Mouse (Mus musculus): ENCODE results near the gene Zfp346. TPM values are rescaled to one million over a fixed set of nuclear protein-coding genes. Genes with fewer than 3 reads are reported as not detected.
"Not testable (repeated sequence)": the region's sequence is repeated elsewhere in the genome, so short reads cannot be mapped to it uniquely, and the experiment has no call there.

Gene Zfp346
- 10 to 100 TPM; 50.0 to 61.0 TPM for total RNA-seq (2021)
- long read RNA-seq, experiment 1, transcript Zfp346-201 (7 exons, 3,333 nt): major isoform, 10 of 25 reads
- long read RNA-seq, experiment 1, partial matches to known transcripts: 1 of 25 reads
- long read RNA-seq, experiment 1, other reads (novel, unspliced or antisense): 12 of 25 reads
- long read RNA-seq, experiment 2, transcript Zfp346-201 (7 exons, 3,333 nt): major isoform, 10 of 38 reads
- long read RNA-seq, experiment 2, partial matches to known transcripts: 3 of 38 reads
- long read RNA-seq, experiment 2, other reads (novel, unspliced or antisense): 18 of 38 reads

DNA sequence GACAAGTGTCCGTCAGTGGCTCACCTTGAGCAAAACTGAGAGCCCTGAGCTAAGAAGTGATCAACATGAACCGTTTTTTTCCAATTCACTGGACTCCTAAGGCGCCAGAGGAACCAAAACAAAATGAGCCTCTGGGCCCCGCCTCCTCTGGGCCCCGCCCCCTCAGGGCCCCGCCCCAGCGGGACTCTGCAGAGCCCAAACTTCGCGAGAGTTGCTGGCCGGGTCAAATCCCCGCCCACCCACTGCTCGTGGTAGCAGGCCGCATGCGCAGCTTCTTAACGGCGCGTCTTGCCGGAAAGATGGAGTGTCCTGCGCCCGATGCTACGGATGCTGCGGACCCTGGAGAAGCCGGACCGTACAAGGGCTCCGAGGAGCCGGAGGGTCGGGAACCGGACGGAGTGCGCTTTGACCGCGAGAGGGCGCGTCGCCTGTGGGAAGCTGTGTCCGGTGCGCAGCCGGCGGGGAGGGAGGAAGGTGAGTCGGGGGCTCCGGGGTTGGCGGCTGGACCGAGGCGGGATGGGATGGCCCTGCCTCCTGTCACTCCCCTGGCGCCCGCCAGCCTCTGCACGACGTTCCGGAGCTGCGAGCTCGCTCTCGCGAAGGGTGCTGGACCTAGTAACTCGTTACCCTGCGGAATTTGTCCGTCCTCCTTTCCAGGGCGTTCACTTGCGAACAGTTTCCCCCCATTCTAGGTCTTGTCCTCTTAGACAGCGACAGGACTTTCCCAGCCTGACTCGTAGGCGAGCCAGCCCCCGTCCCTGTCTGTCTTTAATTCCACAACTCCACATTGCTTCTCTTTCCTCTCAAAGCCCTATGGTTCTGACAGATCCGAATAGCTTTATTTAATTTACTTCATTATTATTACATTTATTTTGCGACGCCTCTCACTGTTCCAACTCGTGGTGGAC is at the start of gene Zfp346:
TSS of gene Zfp346 (plus strand) at position 267 of the 908 bp plus-strand sequence.
- peak; percentile 93 for DNase-seq (ENCODE audit: low spot score in 2 of 2)

DNA sequence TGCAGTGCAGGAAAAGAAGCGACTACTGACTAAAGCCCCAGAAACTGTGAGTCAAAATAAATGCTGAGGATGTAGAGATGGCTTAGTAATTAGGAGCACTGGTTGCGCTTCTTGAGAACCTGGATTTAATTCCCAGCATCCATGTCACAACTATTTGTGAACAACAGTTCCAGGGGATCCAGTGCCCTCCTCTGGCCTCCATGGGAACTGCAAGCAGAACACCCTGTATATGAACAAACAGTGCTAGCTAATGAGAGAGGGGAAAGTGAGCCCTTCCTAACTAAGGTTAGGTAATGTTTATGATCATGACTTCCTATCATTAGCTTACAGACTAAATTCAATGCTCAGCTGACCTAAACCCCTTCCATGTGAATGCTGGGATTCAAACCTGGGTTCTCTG is 47.1 kb upstream of the Zfp346 start:
- no peak for DNase-seq (ENCODE audit: low spot score in 2 of 2)

DNA sequence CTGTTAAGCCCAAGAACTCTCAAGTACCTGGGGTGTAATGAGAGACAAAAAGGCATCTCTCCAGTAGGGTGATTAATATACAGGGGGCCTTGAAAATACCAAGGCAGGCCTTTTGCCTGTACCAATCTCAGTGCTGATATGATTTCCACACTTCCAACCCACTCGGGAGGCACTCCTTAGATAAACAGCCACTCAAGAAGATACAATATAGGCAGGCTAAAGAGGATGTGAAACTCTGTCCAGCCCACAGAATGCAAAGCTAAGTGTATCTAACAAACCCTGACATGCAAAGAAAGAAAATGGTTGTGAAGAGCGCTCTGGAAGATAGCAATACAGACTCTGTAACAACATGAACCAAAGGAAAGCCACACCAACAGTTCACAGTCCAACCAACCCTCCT is 41.8 kb upstream of the Zfp346 start:
- DNase-seq (ENCODE audit: low spot score in 2 of 2): no peak

DNA sequence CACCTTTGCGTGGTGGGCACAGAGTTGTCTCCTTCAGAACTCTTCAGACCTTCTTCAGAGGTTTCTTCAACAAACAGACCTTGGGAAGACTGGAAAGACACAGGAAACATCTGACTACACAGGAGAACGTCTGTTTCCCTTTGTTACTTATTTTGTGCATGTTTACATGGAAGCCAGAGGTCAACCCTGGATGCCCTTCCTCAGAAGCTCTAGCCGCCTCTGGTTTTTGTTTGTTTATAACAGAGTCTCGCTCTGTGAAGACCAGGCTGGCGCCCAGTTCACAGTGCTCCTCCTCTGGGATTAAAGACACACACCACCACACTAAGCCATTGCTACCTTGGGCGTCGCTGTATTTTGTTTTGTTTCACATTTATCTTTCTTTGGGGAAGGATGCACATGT is 35.4 kb upstream of the Zfp346 start:
- no peak for DNase-seq (ENCODE audit: low spot score in 2 of 2)

DNA sequence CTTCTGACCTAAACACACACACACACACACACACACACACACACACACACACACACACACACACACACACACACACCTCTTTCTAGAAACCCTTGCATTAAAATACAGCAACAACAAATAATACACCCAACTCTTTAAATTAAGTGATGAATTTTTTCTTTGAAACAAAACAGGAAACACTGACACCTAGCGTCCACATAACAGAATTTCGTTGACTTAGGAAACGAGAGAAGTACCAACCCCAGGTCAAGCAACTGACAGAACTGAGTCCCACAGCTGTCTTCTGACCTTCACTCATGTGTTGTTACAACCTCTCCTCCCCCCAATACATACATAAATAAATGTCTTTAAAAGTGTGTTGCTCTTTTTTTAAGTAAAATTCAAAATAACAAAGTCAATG is 33.8 kb upstream of the Zfp346 start:
- no peak for DNase-seq (ENCODE audit: low spot score in 2 of 2)

DNA sequence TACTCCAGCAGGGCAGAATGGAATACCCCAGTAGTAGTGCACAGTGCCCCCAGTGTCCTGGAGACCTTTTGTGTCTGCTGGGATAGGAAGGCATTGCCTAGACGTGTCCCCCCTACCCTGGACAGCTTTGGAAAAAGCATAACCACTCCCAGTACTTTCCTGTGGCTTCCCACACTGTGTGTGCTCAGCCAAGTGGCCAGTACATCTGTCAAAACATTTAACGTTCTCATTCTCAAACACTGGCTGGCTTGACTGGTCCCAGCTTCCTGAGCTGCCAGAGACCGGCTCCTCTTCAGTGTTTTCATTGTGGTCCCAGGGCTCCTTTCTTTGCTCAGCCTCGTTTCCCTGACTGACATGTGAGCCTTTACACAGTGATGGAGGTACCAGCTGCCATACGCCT is 29.5 kb upstream of the Zfp346 start:
- DNase-seq (ENCODE audit: low spot score in 2 of 2): no peak

DNA sequence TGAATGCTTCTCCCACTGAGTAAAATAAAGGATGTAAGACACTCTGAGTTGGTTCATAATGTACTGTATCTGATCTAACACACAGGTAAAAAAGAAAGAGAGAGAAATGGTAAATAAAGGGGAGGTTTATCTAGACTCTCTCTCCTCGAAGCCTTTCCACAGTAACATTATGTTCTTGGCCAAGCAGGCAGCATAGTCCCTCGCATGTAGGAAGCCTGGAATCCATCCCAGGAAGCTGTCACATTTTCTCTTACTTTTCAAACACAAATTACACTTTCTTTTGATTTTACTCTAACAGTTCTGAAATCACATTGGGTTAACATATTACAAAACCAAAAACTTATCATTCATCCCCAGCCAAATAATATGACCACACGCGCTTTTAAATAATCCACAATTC is 12.5 kb upstream of the Zfp346 start:
- DNase-seq (ENCODE audit: low spot score in 2 of 2): no peak

DNA sequence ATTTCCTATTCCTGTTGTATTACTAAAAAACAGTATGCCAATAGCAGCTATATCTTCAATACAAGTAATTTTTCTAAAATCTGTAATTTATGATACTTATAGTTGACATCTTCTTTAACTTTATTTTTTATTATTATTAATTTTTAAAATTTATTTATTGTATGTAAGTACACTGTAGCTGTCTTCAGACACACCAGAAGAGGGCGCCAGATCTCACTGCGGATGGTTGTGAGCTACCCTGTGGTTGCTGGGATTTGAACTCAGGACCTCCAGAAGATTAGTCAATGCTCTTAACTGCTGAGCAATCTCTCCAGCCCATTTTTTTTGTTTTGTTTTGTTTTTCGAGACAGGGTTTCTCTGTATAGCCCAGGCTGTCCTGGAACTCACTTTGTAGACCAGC is 7.3 kb upstream of the Zfp346 start:
- DNase-seq (ENCODE audit: low spot score in 2 of 2): not testable (repeated sequence)

DNA sequence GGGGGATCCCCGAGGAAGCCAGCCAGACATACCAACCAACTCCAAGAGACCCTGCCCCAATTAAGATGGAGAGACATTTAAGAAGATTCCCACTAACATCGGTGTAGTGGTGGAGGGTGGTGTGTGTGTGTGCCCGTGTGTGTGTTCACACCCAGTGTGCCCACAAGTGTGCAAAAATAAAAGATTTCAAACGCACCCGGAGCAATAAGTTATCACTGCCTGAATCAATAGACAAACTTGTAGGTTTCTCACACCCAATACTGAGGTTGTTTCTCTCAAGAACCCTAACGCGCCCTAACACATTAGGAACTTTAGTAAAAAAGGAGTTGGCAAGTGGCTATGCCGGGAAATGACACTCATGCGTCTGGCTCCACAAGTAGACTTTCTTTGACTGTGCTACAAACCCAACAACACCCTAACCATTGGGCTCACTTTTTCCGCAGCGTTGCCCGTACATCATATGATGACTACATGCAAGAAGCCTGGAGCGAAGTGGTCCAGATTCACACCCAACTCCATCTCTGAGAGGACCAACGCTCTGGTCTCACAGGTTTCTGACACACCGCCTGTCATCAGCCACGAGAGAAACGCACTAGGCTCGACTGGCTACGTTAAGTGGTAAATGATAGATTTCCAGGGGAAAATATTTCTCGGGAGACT is 5.9 kb upstream of the Zfp346 start:
- DNase-seq (ENCODE audit: low spot score in 2 of 2): no peak

DNA sequence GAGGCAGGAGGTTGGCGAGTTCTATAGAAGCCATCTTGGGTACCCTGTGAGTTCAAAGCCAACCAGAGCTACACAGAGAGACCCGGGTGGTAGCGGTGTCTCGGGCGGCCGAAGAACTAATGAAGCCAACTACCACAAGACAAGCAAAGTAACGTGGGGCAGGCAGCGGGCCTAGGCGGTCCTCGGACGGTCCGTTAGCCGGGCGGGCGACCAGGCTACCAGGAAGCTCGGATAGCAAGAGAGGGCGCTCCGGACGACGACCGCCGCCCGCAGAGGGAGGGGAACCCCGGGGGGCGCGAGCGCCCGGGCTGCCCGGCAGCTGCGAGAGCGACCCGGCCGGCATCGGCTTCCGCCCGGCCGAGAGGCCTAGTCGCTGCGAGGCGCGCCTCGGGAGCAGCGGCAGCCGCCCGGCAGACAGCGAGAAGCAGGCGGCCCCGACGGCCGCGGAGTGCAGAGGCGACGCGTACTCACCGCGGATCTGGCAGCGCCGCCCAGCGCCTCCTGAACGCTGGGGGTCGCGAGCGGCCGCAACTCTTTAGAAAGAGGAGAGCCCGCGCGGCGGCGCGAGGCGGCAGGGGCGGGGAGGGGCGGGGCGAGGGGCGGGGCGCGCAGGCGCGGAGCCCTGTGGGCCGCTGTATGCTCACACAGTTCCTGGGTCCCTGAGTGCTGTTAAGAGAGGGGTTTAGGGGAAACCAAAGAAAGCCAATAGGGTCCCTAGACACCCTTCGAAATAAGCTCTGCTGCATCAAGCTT is 5.2 kb upstream of the Zfp346 start, which contains the start of gene Uimc1:
TSS of gene Uimc1 (minus strand) at position 575 of the 753 bp plus-strand sequence.
- DNase-seq (ENCODE audit: low spot score in 2 of 2): peak; percentile 62 to 75

DNA sequence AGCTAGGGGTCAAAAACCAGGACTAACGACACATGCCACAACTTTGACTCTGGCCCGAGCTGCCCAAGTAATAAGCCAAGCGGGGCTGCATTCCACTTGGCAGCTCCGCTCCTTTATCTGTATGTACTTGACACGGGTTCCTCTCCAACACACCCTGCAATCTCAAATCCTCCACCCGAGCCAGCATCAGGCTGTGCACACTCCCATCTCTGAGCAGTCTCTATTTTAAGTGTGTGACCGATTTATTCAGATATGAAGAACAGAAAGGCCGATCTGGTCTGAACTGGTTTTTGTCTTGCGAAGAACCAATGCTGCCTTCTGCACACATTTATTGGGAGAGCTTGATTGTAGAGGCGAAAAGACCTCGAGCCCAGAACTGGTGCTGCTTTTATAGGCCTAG is 3.5 kb upstream of the Zfp346 start:
- no peak for DNase-seq (ENCODE audit: low spot score in 2 of 2)

DNA sequence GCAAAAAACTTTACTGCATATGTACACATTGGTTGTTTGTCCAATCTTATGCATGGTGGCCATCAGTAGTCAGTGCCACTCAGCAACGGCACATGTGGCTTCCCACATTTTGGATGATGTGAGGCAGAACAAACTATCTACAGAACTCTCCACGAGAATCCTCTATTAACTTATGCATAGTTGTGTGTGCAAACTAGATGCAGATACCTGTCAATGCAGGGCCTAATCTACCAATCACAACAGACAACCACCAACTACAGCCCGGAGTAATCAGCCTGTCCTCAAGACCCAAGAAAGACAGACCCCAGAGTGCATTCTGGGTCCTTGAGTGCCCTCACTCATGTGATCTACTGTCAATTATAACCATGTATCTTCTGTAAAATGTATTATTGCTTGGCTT is 2.7 kb upstream of the Zfp346 start:
- DNase-seq (ENCODE audit: low spot score in 2 of 2): no peak

DNA sequence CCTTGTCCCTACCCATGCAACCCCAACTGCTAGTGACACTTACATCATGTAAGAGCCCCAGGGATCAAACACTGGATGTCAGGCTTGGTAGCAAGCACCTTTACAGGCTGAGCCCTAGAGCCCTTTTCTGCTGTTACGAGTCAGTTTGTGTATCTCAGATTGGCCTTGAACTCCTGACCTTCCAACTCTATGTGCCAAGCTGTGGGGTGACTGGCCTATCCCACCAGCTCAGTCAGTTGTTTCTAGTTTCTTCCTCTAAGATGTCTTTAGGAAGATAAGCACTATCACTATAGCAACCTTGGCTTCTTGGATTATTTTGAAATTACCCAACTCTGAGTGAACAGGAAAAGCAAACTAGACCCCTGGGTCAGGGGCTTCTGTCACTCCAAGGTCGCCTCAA is 1.8 kb upstream of the Zfp346 start:
- DNase-seq (ENCODE audit: low spot score in 2 of 2): no peak

DNA sequence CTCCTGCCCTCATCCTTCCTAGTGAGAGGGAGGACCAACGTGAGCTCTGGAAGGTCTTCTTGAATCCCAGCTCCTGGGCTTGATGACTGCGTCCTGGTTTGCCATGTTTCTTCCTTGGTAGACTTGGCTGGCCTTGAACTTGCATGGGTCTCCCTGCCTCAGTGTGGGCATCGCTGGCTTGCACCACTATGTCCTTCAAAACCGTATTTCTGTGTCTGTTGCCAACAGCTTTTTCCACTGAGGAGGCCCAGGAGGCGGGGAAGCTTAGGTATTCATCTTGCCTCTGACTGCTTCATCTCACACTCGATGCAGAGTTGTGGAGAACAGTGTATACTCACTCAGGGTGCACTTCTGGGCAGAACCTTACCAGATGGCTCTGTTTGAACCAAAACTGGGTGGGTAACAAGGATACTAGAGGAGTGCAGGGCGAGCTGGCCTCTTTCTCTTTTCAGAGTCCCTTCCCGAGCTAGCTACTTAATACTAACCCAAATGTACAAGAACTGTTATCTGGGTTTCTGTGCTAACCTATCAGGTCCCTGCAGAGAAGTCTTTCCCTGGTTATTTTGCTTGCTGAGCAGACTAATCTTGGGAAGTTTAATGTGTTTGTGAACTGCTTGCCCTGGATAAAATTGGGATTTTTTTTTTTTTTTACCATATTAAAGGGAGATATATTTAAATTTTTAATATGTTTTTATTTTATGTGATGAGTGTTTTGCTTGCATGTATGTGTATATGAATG is 1.0 kb downstream of the Zfp346 start:
- DNase-seq (ENCODE audit: low spot score in 2 of 2): peak in 1 of 2 experiments; percentile 35

DNA sequence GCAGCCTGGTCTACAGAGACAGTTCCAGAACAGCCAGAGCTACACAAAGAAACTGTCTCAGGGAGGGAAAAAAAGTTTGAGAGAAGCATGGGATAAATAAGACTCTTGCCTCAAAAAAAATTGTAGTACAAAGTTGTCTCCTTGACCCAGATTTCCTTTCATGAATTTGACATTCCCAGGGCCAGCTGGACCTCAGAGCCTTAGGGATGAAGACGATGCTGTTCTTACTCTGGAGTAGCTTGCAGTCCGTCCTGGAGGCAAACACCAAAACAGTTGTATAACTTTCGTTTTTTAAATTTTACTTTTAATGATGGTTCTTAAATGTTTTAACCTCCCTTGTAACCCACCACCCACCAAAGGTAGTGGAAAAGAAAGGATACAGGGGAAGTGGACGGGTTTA is 2.0 kb downstream of the Zfp346 start:
- DNase-seq (ENCODE audit: low spot score in 2 of 2): no peak

DNA sequence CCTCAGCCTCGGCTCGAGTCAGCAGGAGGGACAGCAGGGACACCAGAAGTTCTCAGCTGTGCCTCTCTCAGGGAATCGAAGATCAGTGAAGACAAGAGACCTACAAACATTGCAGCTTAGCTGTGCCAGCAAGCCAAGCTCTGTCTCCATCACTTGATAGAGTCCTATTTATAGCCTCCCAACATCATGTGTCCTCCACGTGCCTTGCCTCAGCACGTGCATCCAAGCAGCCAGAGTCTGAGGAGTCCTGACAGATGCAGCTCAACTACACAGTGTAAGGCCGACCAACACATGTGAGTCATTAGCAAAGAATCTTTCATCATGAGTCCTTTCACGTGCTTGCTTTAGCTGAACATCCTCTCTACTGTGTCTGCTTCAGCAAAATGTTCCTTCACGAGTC is 2.6 kb downstream of the Zfp346 start:
- DNase-seq (ENCODE audit: low spot score in 2 of 2): peak in 1 of 2 experiments; percentile 14

DNA sequence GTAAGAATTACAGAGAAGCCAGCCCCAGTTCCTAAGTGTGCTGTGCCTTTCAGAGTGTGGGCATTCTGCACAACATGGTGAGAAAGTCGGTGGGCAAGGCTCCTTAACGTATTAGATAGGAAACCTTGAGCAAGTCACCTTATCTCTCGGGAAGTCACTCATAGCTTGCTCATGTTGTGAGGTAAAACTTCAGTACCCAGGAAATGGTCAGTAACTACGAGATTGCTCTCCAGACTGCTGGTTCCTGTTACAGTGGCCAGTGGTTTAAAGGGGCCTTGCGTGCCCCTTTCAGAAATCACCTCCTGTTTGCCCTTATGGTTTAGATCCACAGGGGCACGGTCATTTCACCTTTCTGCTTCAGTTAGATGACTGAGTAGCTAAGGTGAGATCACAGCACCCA is 9.3 kb downstream of the Zfp346 start:
- no peak for DNase-seq (ENCODE audit: low spot score in 2 of 2)

DNA sequence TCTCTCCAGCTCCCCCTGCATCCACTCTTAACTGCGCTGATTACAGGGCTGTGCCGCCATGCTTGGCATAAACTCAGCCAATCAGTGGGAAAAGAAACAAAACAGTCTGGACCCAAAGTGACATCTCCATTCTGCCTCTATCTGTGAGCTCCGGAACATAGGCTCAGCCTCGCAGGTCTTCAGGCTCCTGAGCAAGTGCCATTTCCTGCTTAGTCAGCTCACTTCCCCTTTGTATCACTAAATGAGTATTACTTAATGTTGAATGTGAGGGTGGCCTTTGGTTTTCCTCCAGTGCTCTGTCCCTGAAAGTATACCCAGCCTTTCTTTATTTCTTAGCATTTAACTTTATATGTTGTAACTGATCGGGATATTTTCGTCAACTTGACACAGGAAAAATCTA is 19.8 kb downstream of the Zfp346 start:
- DNase-seq (ENCODE audit: low spot score in 2 of 2): no peak

DNA sequence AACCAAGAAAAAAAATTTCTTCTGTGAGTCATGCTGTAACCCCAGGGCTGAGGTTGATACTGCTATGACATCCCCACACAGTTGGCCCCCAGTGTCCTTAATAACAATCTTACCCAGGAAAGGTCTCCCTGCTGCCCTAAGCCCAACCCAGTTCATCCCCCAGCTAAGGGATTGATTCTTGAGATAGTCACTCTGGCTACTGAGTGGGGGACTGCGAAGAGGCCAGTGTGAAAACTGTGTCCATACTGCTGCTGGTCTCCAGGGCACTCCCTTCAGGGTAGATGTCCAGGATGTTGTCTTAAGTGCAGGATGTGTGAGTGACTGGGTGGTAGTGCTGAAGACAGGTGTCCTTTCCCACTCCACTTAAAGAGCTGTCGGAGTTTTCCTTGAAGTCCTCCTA is 28.3 kb downstream of the Zfp346 start, which contains the start of gene Gm17617:
TSS of gene Gm17617 (minus strand) at position 101 of the 400 bp plus-strand sequence.
- no peak for DNase-seq (ENCODE audit: low spot score in 2 of 2)

DNA sequence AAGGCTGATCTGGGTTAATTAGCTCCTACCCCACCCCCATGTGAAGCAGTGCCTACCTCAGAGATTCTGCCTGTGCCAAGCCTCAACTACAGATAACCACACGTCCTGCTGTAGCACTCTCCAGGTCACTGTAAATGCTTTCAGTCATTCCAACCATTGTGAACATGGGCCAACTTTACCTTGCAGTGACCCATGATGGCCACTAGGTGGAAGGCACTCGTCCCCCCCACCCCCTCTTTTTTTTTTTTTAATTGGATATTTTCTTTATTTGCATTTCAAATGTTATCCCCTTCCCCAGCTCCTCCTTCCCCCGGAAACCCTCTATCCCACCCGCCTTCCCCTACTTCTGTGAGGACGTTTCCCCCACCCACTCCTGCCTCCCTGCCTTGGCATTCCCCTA is 30.3 kb downstream of the Zfp346 start:
- DNase-seq (ENCODE audit: low spot score in 2 of 2): no peak

Measured in adrenal gland, postnatal 4 days (tissue).